Mouse (Mus musculus) ovary, adult 18-20 months (tissue): ENCODE measurements around the gene Dnajc16.
A peak's percentile ranks its signal among the peaks of the same experiment; 100 is the strongest.

Source experiments
- DNase-seq: peaks from one replicate; pipeline ENCODE4 v3.0.0; 2022; ENCODE audit warnings: low spot score, mixed read lengths

Dnajc16 gene

DNA sequence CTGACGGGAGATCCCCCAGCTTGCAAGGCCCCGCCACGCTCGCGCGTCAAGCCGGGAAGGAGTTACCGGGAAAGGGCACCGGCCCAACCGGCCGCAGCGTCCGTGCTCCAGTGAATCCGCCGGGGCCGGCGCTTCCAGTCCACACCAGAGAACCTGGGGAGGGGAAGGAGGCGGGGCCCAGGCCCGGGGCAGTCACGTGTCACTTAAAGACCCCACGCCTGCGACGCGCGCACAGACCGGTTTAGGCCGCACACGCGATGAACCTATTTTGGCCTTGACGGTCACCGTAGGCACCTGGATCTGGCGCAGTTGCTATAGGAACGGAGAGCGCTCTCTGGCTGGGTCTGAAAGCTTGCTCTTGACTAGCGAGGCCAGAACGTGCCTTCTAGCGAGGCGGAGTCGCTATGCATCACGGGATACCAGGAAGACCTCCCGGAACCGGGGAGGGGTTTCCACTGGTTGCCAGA is at the start of gene Dnajc16:
Gene Dnajc16, minus strand, starts transcription at position 408 of the 467 bp plus-strand sequence.
- peak; percentile 98 for DNase-seq

- DNase-seq, result no peak
These were observed 43.9 kb upstream of the Dnajc16 start for GRCm38 (mm10) chr4:141834536-141835095.

GRCm38 (mm10) chr4:141833911-141834310 is 43.2 kb upstream of the Dnajc16 start:
- no peak for DNase-seq

DNA sequence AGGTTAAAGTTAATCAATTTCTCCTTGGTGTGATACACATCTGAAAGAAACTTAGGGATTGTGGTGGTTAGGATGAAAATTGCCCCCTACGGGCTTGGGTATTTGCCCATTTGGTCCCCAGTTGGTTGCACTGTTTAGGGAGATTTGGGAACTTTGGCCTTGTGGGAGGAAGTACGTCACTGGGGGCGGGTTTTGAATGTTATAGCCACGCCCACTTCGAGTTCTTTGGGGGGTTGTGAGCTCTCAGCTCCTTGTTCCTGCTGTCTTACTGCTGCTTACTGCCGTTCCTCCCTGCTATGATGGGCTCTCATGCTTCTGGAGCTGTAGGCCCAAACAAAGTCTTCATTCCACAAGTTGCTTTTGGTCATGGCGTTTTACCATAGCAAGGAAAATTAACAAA is 40.6 kb upstream of the Dnajc16 start:
- no peak for DNase-seq

DNA sequence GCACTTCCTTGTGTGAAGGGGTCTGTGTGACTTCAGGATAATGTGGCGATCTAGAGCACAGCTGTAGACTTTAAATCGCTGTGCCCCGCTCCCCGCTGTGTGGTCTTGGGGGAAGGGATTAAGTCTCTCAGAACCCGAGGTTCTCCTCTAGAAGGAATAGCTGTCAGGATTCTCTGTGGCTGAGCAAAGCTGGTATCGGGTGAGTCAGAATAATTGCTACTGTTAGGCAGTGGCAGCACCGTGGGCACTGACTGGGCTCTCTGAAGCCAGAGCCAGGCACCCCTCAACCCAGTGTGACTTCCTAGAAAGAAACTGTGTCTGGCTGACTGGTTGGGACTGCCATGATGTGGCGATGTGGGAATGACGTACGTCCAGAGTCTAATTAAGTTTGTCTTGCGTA is 39.6 kb upstream of the Dnajc16 start:
- no peak for DNase-seq

GRCm38 (mm10) chr4:141828177-141828576 is 37.4 kb upstream of the Dnajc16 start:
- no peak for DNase-seq

GRCm38 (mm10) chr4:141827401-141827800 is 36.7 kb upstream of the Dnajc16 start:
- DNase-seq, result peak; percentile 29

DNA sequence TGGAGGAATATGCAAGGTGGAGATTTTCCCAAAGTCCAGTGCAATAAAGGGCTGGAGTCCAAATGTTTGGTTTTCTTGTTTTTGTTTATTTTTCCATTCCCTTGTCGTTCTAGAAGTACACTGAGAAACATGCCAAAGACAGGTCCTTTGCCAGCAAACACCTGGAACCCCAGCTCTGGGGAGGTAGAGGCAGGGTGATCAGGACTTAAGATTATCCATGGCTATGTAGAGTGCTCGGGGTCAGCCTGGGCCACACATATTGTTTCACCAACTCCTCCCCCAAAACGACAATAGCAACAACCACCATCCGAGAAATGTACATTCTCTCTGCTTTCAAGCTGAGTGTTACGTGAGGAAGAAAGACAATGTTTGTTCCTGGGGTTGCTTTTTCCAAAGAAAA is 35.3 kb upstream of the Dnajc16 start, which contains the start of gene Cela2a:
Gene Cela2a, minus strand, starts transcription at position 101 of the 400 bp plus-strand sequence.
- no peak for DNase-seq

- peak; percentile 21 for DNase-seq
These were observed 32.2 kb upstream of the Dnajc16 start for GRCm38 (mm10) chr4:141822979-141823378.

DNA sequence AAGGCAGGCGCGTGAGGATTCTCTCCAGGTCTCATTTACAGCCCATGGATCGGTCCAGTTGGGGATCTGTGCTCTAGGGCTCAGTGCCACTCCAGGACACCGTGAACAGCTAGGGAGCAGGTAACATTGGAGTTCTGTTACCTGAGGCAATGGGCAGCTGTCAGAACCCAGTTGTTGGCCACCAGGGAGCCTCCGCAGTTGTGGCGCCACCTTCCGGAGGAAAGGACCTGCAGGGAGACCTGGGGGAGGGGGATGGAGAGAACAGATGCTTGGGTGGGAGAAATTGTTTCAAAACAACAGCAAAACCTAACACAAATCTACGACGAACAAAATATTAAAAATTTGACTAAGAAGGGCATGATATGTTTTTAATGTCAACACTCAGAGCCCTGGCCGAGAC is 31.4 kb upstream of the Dnajc16 start:
- DNase-seq, result no peak

DNA sequence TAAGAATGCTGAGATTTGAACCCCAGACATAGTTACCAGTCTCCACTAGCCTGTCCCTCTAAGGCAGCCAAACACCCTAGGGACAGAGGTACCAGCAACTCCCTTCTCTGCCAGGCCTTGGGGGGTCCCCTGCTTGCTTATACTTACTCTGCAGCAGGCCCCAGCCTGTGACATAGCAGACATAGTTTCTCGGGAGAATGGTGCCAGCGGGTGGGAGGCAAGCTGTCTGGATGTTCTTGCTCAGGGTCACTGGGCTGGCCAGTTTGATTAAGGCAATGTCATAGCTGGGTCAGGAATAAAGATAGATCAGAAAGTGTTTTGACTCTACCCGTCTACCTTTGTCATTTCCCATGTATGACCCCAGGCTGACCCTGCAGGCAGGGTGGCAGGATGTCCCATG is 30.4 kb upstream of the Dnajc16 start:
- DNase-seq, result peak; percentile 47

DNA sequence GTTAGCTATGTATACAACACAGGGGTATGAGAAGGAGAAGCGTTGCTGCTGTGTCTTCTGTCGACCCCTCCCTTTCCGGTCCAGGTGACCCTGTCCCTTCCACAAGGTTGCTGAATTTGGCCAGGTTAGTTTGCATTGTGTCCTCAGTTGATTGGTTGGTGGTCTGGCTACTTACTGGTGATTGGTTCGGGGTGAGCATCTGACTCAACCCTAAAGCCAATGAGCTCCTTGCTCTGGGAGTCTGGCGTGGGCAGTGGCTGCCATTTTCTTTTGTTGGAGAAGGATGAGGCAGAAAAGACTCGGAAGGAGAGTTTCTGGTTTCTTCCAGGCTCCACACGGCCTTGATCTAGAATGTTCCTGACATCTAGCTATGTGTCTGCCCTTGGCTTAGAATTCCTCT is 28.6 kb upstream of the Dnajc16 start:
- no peak for DNase-seq

GRCm38 (mm10) chr4:141818861-141819260 is 28.1 kb upstream of the Dnajc16 start:
- no peak for DNase-seq

GRCm38 (mm10) chr4:141817706-141818105 is 27.0 kb upstream of the Dnajc16 start:
- no peak for DNase-seq

GRCm38 (mm10) chr4:141816776-141817655 is 26.3 kb upstream of the Dnajc16 start:
- DNase-seq, result no peak

- DNase-seq, result no peak
These were observed 25.5 kb upstream of the Dnajc16 start for GRCm38 (mm10) chr4:141816267-141816666.

DNA sequence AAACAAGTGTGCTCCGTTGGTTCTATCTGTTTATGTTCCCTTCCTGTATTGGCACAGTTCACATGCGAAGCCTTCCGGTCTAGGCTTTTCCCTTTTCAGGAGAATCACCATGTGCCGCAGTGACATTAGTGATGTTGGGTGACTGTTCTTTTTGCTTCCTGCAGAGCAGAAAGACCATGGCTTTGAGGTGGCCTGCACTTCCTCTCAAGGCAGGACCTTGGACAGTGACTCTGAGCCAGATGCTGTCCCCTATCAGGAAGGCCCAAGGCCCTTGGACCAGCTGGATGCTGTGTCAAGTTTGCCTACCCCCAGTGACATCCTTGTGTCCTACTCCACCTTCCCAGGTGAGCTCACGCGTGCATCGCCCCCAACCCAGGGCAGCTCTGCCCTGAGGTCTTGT is 20.6 kb upstream of the Dnajc16 start:
- DNase-seq, result no peak

GRCm38 (mm10) chr4:141810975-141811374 is 20.2 kb upstream of the Dnajc16 start:
- DNase-seq, result no peak

- DNase-seq, result no peak
These were observed 19.2 kb upstream of the Dnajc16 start for GRCm38 (mm10) chr4:141809850-141810464.

DNA sequence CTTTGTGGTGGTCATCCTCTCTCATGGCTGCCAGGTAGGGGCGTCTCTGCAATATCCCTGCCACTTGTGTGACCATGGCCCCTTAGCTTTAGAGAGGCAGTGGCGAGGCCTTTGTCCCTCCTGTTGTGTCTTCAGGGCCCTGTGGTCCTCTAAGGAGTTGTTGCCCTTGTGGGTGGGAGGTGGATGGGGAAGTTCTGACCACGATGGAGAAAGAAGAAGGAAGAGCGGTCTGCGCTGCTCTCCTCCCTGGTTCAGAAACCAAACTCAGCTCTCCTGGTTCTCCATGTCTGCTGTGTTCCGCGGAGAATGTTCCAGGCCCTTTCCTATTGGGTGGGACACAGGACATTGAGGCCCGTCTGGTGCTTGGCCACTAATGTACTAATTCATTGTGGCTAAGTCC is 15.2 kb upstream of the Dnajc16 start:
- no peak for DNase-seq

DNA sequence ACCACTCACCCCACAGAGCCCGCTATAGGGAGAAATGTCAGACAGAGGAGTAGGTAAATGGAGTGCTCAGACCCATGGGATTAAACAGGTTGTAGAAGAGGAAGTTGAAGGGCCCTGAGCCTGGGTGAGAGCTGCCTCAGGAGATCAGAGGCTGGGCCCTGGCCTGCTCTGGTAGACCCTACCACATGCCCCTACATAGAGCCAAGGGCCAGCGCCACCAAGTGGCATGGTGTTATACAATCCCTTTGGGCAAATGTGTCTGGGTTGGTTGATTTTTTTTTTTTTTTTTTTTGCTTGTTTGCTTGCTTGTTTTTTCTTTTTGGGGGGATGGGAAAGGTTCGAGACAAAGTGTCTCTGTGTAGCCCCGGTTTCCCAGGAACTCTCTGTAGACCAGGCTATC is 13.4 kb upstream of the Dnajc16 start:
- no peak for DNase-seq

- DNase-seq, result no peak
These were observed 6.8 kb upstream of the Dnajc16 start for GRCm38 (mm10) chr4:141797545-141797944.

DNA sequence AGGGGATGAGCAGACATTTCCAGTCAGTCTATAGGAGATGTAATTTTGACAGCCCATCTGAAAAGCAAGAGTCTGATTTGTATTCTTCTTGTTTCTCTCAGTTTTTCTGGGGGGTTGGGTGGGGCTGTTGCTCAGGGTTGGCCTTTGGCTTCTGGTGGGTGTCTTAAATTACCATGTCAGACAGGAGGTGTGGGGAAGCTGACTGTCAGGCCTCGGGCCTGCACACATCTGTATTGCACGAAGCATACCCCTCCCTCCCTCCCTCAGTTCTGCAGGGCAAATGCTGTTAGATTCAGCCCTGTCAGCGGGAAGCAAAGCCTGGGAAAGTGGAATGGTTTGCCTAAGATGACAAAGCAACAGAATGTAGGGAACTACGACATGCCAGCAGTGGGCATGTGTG is 6.2 kb upstream of the Dnajc16 start:
- no peak for DNase-seq
